Mouse (Mus musculus): ENCODE results near the gene Trappc4. TPM values are rescaled to one million over a fixed set of nuclear protein-coding genes. Genes with fewer than 3 reads are reported as not detected.
"Not testable (repeated sequence)": the region's sequence is repeated elsewhere in the genome, so short reads cannot be mapped to it uniquely, and the experiment has no call there.

The Trappc4 gene
- polyA plus RNA-seq, 1 experiment from 2014 or later, result 90.3 TPM

DNA sequence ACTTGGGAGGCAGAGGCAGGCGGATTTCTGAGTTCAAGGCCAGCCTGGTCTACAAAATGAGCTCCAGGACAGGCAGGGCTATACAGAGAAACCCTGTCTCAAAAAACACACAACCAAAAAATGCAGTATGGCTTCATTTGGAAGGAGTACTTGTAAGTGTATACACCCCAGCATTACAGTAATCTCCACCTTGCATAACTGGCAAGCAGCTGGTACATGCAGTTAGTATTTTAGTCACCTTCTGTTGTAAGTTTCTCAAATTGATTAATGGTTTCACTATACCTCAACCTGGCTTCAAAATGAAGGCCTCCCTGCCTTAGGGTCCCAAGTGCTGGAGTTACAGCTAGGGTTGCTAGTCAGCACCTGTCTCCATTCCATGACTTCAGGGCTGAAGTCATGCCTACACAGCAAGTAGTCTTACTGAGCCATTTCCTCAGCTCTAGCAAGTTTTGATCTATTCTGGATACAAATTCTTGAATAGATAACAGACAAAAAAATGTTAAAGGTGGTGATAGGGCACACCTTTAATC is 4.3 kb upstream of the Trappc4 start:
- Histone ChIP-seq H3K27me3 (ENCODE audit: control insufficient read depth, insufficient read depth, low read length) (no peaks in the 10 kb centered on the region), H3K4me2 (ENCODE audit: low read depth, low read length) (no peak overlapping the region), H3K36me3 (ENCODE audit: control insufficient read depth, insufficient read depth) (peaks cover 55% of the 10 kb centered on the region), H3K4me1 (ENCODE audit: control insufficient read depth, insufficient read depth, low read length) (peaks cover 13% of the 10 kb centered on the region), H3K27ac (ENCODE audit: low read length) (no peak overlapping the region), H3K9ac (ENCODE audit: low read length) (no peak overlapping the region), H3K4me3 (ENCODE audit: low read length) (no peak overlapping the region), H3K9me3 (replicated peaks; ENCODE audit: control insufficient read depth, low read length) (no peaks in the 10 kb centered on the region)
- ATAC-seq (replicated peaks; ENCODE audit: extremely low read depth, insufficient read depth, low FRiP score), result no peak
- WGBS, result 91% methylated on average over 1 of the region's 1 CpGs

DNA sequence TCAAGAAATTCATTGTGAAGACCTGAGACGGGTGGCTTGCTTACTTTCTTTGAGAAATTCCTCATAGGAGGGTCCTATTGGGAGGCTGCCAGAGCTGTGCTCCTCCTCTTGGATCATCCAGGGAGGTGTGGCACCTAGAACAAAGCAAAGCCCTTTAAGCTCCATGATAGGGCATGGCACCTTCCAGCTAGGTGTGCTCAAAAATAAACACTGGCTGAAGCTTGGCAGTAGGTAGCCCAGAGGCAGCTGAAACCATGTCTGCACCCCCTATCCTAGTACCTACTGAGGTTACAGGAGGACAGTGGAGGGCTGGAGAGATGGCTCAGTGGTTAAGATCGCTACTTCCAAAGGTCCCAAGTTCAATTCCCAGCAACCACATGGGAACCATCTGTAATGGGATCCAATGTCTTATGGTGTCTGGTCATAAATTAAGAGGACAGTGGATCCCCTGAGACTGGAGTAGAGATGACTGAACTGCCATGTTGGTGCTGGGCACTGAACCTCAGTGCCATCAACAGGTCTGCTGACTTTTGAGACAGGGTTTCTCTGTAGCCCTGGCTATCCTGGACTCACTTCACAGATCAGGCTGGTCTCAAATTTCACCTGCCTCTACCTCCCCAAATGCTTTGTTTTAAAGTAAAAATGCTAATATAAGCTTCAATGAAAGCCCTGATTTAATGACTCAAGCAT is 3.4 kb upstream of the Trappc4 start:
- Histone ChIP-seq H3K9ac (ENCODE audit: low read length) (no peak overlapping the region), H3K4me1 (ENCODE audit: control insufficient read depth, insufficient read depth, low read length) (peaks cover 15% of the 10 kb centered on the region), H3K27me3 (ENCODE audit: control insufficient read depth, insufficient read depth, low read length) (no peaks in the 10 kb centered on the region), H3K4me3 (ENCODE audit: low read length) (no peak overlapping the region), H3K36me3 (ENCODE audit: control insufficient read depth, insufficient read depth) (peaks cover 55% of the 10 kb centered on the region), H3K9me3 (replicated peaks; ENCODE audit: control insufficient read depth, low read length) (no peaks in the 10 kb centered on the region), H3K4me2 (ENCODE audit: low read depth, low read length) (no peak overlapping the region), H3K27ac (ENCODE audit: low read length) (no peak overlapping the region)
- ATAC-seq (replicated peaks; ENCODE audit: extremely low read depth, insufficient read depth, low FRiP score), result no peak
- WGBS, result 88% methylated on average over 2 of the region's 2 CpGs

DNA sequence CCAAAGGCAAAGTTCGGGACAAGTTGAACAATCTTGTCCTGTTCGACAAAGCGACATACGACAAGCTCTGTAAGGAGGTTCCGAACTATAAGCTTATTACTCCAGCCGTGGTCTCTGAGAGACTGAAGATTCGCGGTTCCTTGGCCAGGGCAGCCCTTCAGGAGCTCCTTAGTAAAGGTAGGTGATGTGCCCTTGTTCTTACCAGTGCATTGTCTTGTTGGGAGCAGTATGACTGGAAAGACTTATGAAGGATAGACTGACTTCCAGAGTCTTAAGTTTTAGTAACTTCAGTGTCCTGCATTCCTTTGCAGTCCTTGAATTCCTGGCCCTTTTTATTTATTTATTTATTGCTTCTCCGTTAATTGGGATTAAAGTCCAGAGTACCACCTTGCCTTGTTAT is 1.3 kb upstream of the Trappc4 start:
- peaks cover 59% of the 10 kb centered on the region for H3K36me3 ChIP-seq (ENCODE audit: control insufficient read depth, insufficient read depth)
- not testable (repeated sequence) for H3K27ac ChIP-seq (ENCODE audit: low read length); H3K27me3 ChIP-seq (ENCODE audit: control insufficient read depth, insufficient read depth, low read length); ATAC-seq (replicated peaks; ENCODE audit: extremely low read depth, insufficient read depth, low FRiP score); H3K9me3 ChIP-seq (replicated peaks; ENCODE audit: control insufficient read depth, low read length); H3K9ac ChIP-seq (ENCODE audit: low read length)
- WGBS, result 71% methylated on average over 9 of the region's 9 CpGs
- peak overlapping the region; percentile 80 for H3K4me2 ChIP-seq (ENCODE audit: low read depth, low read length)
- H3K4me1 ChIP-seq (ENCODE audit: control insufficient read depth, insufficient read depth, low read length), result peaks cover 19% of the 10 kb centered on the region
- peak overlapping the region; percentile 76 for H3K4me3 ChIP-seq (ENCODE audit: low read length)

DNA sequence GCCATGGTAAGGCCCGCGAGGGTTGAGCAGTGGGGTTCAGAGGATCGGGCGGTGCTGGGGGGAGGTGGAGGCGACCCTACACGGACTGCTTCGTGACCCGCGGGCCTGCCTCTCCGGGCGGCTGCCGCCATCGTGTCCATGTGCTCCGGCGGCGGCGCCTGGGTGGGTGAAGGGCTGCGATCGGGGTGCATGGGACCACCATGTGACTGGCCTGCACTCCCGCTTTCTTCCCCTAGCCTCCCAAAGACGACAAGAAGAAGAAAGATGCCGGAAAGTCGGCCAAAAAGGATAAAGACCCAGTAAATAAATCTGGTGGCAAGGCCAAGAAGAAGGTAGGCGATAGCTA is 325 bp upstream of the Trappc4 start:
- ATAC-seq (replicated peaks; ENCODE audit: extremely low read depth, insufficient read depth, low FRiP score), result no peak; the same call in 1 of the 2 replicates
- WGBS, result under 1% methylated on average over 24 of the region's 24 CpGs
- H3K9ac ChIP-seq (ENCODE audit: low read length), result peak overlapping the region; percentile 89

DNA sequence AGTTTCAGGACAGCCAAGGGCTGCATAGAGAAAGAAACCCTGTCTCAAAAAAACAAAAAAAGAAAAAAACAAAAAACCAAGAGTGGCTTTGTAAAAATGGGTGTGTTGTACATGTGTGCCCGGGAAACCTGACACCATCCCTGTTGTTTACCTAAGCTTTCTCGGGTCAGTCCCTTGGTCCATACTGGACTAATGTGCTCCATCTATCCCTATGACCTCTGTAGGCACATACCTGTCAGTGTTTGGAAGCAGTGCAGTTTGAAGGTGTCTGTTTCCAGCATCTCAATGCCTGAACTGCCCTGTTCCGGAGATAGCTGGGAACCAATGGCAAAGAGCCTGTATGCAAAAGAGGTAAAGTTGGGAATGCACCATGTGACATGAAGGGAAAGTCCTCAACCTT is 2.4 kb downstream of the Trappc4 start:
- no peak overlapping the region for H3K27ac ChIP-seq (ENCODE audit: low read length)
- no peaks in the 10 kb centered on the region for H3K9me3 ChIP-seq (replicated peaks; ENCODE audit: control insufficient read depth, low read length)
- 82% methylated on average over 3 of the region's 3 CpGs for WGBS
- peaks cover 37% of the 10 kb centered on the region for H3K4me1 ChIP-seq (ENCODE audit: control insufficient read depth, insufficient read depth, low read length)
- H3K4me2 ChIP-seq (ENCODE audit: low read depth, low read length), result no peak overlapping the region
- H3K4me3 ChIP-seq (ENCODE audit: low read length), result no peak overlapping the region
- no peak overlapping the region for H3K9ac ChIP-seq (ENCODE audit: low read length)
- no peak for ATAC-seq (replicated peaks; ENCODE audit: extremely low read depth, insufficient read depth, low FRiP score)
- peaks cover 50% of the 10 kb centered on the region for H3K36me3 ChIP-seq (ENCODE audit: control insufficient read depth, insufficient read depth)
- no peaks in the 10 kb centered on the region for H3K27me3 ChIP-seq (ENCODE audit: control insufficient read depth, insufficient read depth, low read length)

More for the DNA sequence above, 325 bp upstream of the Trappc4 start:
- Histone ChIP-seq H3K9me3 (replicated peaks; ENCODE audit: control insufficient read depth, low read length) (no peaks in the 10 kb centered on the region), H3K27me3 (ENCODE audit: control insufficient read depth, insufficient read depth, low read length) (no peaks in the 10 kb centered on the region), H3K4me2 (ENCODE audit: low read depth, low read length) (peak overlapping the region; percentile 80), H3K4me1 (ENCODE audit: control insufficient read depth, insufficient read depth, low read length) (peaks cover 19% of the 10 kb centered on the region), H3K4me3 (ENCODE audit: low read length) (peak overlapping the region; percentile 76), H3K36me3 (ENCODE audit: control insufficient read depth, insufficient read depth) (peaks cover 58% of the 10 kb centered on the region), H3K27ac (ENCODE audit: low read length) (peak overlapping the region; percentile 94)

DNA sequence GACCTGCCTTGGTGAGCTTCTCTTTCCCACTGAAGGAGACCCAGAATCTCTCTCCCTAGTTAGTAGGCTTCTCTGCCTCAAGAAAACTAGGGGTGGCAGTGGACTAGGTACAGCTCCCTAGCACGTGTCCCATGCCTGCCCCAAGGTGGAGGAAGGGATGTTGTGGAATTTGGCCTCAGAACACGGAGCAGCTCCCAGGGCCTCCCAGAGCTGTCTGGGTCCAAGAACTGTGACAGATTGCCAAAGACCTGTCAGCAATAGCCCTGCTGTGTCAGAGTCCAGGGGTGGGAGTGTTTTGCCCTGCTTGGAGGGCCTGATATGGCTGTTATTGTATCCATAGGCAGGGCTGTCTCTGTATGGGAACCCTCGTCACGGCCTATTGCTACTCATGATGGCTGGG is 6.3 kb downstream of the Trappc4 start:
- Histone ChIP-seq H3K4me3 (ENCODE audit: low read length) (no peak overlapping the region), H3K36me3 (ENCODE audit: control insufficient read depth, insufficient read depth) (peaks cover 36% of the 10 kb centered on the region), H3K27ac (ENCODE audit: low read length) (peak overlapping the region; percentile 83), H3K9ac (ENCODE audit: low read length) (no peak overlapping the region), H3K4me2 (ENCODE audit: low read depth, low read length) (peak overlapping the region; percentile 10; the same call in 1 of the 2 replicates), H3K27me3 (ENCODE audit: control insufficient read depth, insufficient read depth, low read length) (no peaks in the 10 kb centered on the region), H3K9me3 (replicated peaks; ENCODE audit: control insufficient read depth, low read length) (no peaks in the 10 kb centered on the region), H3K4me1 (ENCODE audit: control insufficient read depth, insufficient read depth, low read length) (peaks cover 55% of the 10 kb centered on the region)
- peak; percentile 33 for ATAC-seq (replicated peaks; ENCODE audit: extremely low read depth, insufficient read depth, low FRiP score)
- 28% methylated on average over 4 of the region's 4 CpGs for WGBS

DNA sequence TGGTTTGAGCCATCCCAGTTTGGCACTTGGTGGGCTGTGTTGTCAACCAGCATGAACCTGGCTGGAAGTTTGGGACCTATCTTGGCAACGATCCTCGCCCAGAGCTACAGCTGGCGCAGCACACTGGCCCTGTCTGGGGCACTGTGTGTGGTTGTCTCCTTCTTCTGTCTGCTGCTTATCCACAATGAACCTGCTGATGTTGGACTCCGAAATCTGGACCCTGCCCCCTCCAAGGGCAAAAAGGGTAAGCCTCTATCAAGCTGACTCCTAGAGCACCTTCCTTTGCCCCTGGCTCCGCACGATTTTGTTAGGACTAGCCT is 7.6 kb downstream of the Trappc4 start:
- H3K4me2 ChIP-seq (ENCODE audit: low read depth, low read length), result no peak overlapping the region
- peaks cover 30% of the 10 kb centered on the region for H3K36me3 ChIP-seq (ENCODE audit: control insufficient read depth, insufficient read depth)
- H3K27ac ChIP-seq (ENCODE audit: low read length), result peak overlapping the region; percentile 9
- H3K27me3 ChIP-seq (ENCODE audit: control insufficient read depth, insufficient read depth, low read length), result no peaks in the 10 kb centered on the region
- H3K4me1 ChIP-seq (ENCODE audit: control insufficient read depth, insufficient read depth, low read length), result peaks cover 51% of the 10 kb centered on the region
- no peaks in the 10 kb centered on the region for H3K9me3 ChIP-seq (replicated peaks; ENCODE audit: control insufficient read depth, low read length)
- WGBS, result 82% methylated on average over 6 of the region's 6 CpGs
- H3K9ac ChIP-seq (ENCODE audit: low read length), result no peak overlapping the region; the same call in 1 of the 2 replicates
- ATAC-seq (replicated peaks; ENCODE audit: extremely low read depth, insufficient read depth, low FRiP score), result no peak
- H3K4me3 ChIP-seq (ENCODE audit: low read length), result no peak overlapping the region

DNA sequence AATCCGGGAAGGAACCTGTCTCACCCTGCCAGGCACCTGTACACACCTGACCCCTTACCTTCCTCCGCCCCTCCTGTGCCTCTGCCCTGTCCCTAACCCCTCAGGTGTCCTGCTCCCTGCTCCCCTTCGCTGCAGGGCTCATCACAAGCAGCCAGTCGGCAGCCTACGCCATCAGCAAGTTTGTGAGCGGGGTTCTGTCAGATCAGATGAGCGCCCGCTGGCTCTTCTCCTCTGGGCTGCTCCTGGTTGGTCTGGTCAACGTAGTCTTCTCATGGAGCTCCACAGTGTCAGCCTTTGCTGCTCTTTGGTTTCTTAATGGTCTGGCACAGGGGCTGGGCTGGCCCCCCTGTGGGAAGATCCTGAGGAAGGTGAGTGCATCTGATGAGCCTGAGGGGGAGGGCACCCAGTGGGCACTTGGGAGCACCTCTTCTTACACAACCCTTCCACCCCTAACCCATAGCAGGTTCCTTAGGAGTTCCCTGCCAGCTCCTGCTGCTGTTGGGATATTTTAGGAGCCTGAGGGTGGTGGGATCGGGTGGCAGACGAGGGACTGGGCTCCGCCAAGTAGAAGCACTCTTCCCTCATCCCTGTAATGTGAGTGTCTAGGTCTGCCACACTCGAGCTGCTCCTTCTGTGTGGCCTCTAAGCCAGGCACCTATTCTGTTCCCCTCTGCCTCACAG is 8.1 kb downstream of the Trappc4 start:
- Histone ChIP-seq H3K4me3 (ENCODE audit: low read length) (no peak overlapping the region), H3K27ac (ENCODE audit: low read length) (peak overlapping the region; percentile 9), H3K27me3 (ENCODE audit: control insufficient read depth, insufficient read depth, low read length) (no peaks in the 10 kb centered on the region), H3K4me2 (ENCODE audit: low read depth, low read length) (no peak overlapping the region; the same call in 1 of the 2 replicates), H3K4me1 (ENCODE audit: control insufficient read depth, insufficient read depth, low read length) (peaks cover 51% of the 10 kb centered on the region), H3K36me3 (ENCODE audit: control insufficient read depth, insufficient read depth) (peaks cover 26% of the 10 kb centered on the region), H3K9me3 (replicated peaks; ENCODE audit: control insufficient read depth, low read length) (no peaks in the 10 kb centered on the region), H3K9ac (ENCODE audit: low read length) (peak overlapping the region; percentile 36)
- 71% methylated on average over 13 of the region's 13 CpGs for WGBS
- no peak for ATAC-seq (replicated peaks; ENCODE audit: extremely low read depth, insufficient read depth, low FRiP score)

DNA sequence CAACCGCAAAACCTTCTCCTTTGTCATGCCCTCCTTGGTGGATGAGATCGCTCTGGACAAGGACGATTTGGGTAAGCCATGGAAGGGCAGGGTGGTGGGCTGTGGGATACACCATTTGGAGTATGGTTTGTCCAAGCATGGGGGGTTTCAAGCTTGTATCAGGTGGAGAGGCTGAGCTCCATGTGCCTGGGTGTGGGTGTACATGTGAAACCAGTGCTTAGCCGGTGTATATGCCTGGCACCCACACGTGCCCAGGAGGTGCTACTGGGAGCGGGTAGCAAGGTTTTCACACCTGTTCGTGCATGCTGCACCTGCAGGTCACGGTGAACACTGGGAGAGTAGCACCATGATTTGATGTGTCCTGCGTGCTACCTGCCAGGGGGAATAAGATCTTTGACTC is 8.8 kb downstream of the Trappc4 start:
- H3K4me1 ChIP-seq (ENCODE audit: control insufficient read depth, insufficient read depth, low read length), result peaks cover 51% of the 10 kb centered on the region
- ATAC-seq (replicated peaks; ENCODE audit: extremely low read depth, insufficient read depth, low FRiP score), result no peak
- 83% methylated on average over 9 of the region's 9 CpGs for WGBS
- H3K27me3 ChIP-seq (ENCODE audit: control insufficient read depth, insufficient read depth, low read length), result no peaks in the 10 kb centered on the region
- no peak overlapping the region for H3K9ac ChIP-seq (ENCODE audit: low read length)
- H3K27ac ChIP-seq (ENCODE audit: low read length), result no peak overlapping the region
- H3K9me3 ChIP-seq (replicated peaks; ENCODE audit: control insufficient read depth, low read length), result no peaks in the 10 kb centered on the region
- H3K4me3 ChIP-seq (ENCODE audit: low read length), result no peak overlapping the region
- H3K36me3 ChIP-seq (ENCODE audit: control insufficient read depth, insufficient read depth), result peaks cover 18% of the 10 kb centered on the region
- H3K4me2 ChIP-seq (ENCODE audit: low read depth, low read length), result no peak overlapping the region; the same call in 1 of the 2 replicates

Measured in heart, embryonic 16.5 days (tissue).